8 mouse cellular contexts compared by ENCODE assay signal in genomic region chr14:67136141-67136498, GRCm38 (mm10).
DNase-seq lines count a peak whose midpoint lies in the region; ATAC-seq and TF ChIP-seq lines count a peak whose summit lies in the region.

No protein-coding gene starts in this region.

- 43% methylated on average over 2 of the region's 2 CpGs for WGBS in embryonic facial prominence, embryonic 15.5 days
- 49% methylated on average over 2 of the region's 2 CpGs for WGBS in intestine, postnatal 0 days

- ATAC-seq in embryonic facial prominence, embryonic 15.5 days (ENCODE audit: insufficient number of reproducible peaks, low FRiP score, low TSS enrichment, low read depth), result no peak
- no peak for ATAC-seq in intestine, postnatal 0 days

- H3K27ac ChIP-seq in gastrocnemius, adult 2 months, result peak overlapping the region; percentile 13; the same call in 1 of the 2 replicates
- peak overlapping the region; percentile 56 for H3K27ac ChIP-seq in layer of hippocampus, adult 2 months
- H3K27ac ChIP-seq in embryonic facial prominence, embryonic 15.5 days (replicated peaks), result peak overlapping the region; percentile 82; the same call in 1 of the 2 replicates
- H3K27ac ChIP-seq in intestine, postnatal 0 days (ENCODE audit: low read depth, low read length), result no peak overlapping the region

- intact Hi-C loops in gastrocnemius, adult 2 months (cut with DNase I), result no loop called here

- no peak for DNase-seq in gastrocnemius, adult 2 months
- DNase-seq in gastrocnemius, postnatal 25 days, result no peak
- DNase-seq in layer of hippocampus, adult 2 months (ENCODE audit: low spot score in 2 of 2), result no peak
- DNase-seq in layer of hippocampus, adult 9-10 months (ENCODE audit: low spot score), result no peak
- no peak for DNase-seq in frontal cortex, postnatal 25 days (ENCODE audit: low spot score in 2 of 2)
- no peak for DNase-seq in frontal cortex, adult 2 months (ENCODE audit: extremely low spot score in 1 of 2, low spot score in 1 of 2)

- no peak for TF ChIP-seq CTCF in gastrocnemius, adult 2 months (IDR thresholded peaks at IDR 0.05)
- no peak for TF ChIP-seq CTCF in layer of hippocampus, adult 2 months (conservative IDR thresholded peaks at IDR 0.05)
- TF ChIP-seq CTCF in intestine, postnatal 0 days (IDR thresholded peaks at IDR 0.05; ENCODE audit: low read depth), result no peak

- H3K36me3 ChIP-seq in embryonic facial prominence, embryonic 15.5 days, result no peaks in the 10 kb centered on the region
- H3K36me3 ChIP-seq in intestine, postnatal 0 days (ENCODE audit: control insufficient read depth, insufficient read depth), result no peaks in the 10 kb centered on the region

- no peaks in the 10 kb centered on the region for H3K9me3 ChIP-seq in embryonic facial prominence, embryonic 15.5 days (replicated peaks)
- H3K9me3 ChIP-seq in intestine, postnatal 0 days (ENCODE audit: control insufficient read depth), result no peaks in the 10 kb centered on the region

- peak overlapping the region; percentile 21; the same call in 1 of the 2 replicates for H3K4me2 ChIP-seq in embryonic facial prominence, embryonic 15.5 days (replicated peaks)
- H3K4me2 ChIP-seq in intestine, postnatal 0 days (replicated peaks; ENCODE audit: low read depth), result peak overlapping the region; percentile 38; the same call in 1 of the 2 replicates

- no peak overlapping the region for H3K9ac ChIP-seq in embryonic facial prominence, embryonic 15.5 days
- H3K9ac ChIP-seq in intestine, postnatal 0 days (ENCODE audit: low read depth, low read length), result no peak overlapping the region

- no peaks in the 10 kb centered on the region for H3K27me3 ChIP-seq in embryonic facial prominence, embryonic 15.5 days
- no peaks in the 10 kb centered on the region for H3K27me3 ChIP-seq in intestine, postnatal 0 days (replicated peaks; ENCODE audit: control insufficient read depth, insufficient read depth, low read length)

- H3K4me1 ChIP-seq in embryonic facial prominence, embryonic 15.5 days, result peaks cover 41% of the 10 kb centered on the region
- no peaks in the 10 kb centered on the region for H3K4me1 ChIP-seq in intestine, postnatal 0 days (replicated peaks; ENCODE audit: control insufficient read depth, insufficient read depth, low read length)

- no peak overlapping the region for H3K4me3 ChIP-seq in gastrocnemius, adult 2 months
- H3K4me3 ChIP-seq in layer of hippocampus, adult 2 months, result no peak overlapping the region
- H3K4me3 ChIP-seq in embryonic facial prominence, embryonic 15.5 days (replicated peaks), result no peak overlapping the region
- no peak overlapping the region for H3K4me3 ChIP-seq in intestine, postnatal 0 days (ENCODE audit: low read depth, low read length)
